Comparison of ENCODE assay signal across 10 mouse cellular contexts in the genomic region with DNA sequence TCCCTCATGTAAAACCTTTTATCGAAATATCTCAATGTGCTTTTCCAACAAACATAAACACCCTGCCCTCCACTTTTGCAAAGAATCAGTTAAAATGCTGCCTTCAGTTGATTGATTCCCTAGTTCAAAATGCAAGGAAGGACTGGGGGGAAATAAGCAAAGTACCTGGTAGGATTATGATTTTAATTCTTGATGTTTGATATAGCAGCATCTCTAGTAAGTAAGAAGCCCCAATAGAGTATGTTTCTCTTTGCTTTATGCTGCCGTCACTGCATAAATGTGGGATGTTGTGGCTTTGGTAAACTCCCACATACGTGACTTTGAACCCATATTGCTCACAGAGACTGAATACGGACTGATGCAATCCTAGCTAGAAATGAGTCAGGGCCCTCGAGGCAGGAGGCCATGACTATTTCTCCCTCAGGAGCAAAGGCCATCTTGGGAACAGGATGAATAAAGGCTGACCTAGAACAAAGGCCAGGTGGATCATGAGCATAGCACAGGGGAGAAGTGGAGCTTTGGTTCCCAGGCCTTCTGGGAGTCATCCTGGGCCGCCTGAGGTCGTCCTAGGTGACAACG.
DNase-seq lines count a peak whose midpoint lies in the region; ATAC-seq and TF ChIP-seq lines count a peak whose summit lies in the region.
"Had no signal": no experiment of that assay in that cellular context is flagged by ENCODE, and none has a peak within 500 bp of the region (broad histone marks: within the 10 kb centered on the region; RNA-seq: fewer than 3 reads in every experiment).

No protein-coding gene starts in this region.

- no peak for ATAC-seq in heart, embryonic 13.5 days (ENCODE audit: extremely low read depth, insufficient number of reproducible peaks, low FRiP score, low TSS enrichment)
- ATAC-seq in heart, embryonic 11.5 days (replicated peaks; ENCODE audit: insufficient number of reproducible peaks, low FRiP score, low TSS enrichment): no peak
- ATAC-seq in liver, embryonic 16.5 days (ENCODE audit: low read depth): peak; percentile 28

- no peak for DNase-seq in spleen, adult 2 months (ENCODE audit: low read depth in 1 of 2, low spot score in 2 of 2)
- no peak for DNase-seq in spleen, postnatal 10 days (ENCODE audit: low spot score in 2 of 2)
- no peak for DNase-seq in thymus, postnatal 10 days (ENCODE audit: low spot score in 2 of 2)
- DNase-seq in natural killer cell, adult 2 months (ENCODE audit: low spot score in 2 of 2): no peak
- no peak for DNase-seq in gastrocnemius, postnatal 36 days
- DNase-seq: cerebellum, postnatal 36 days had no signal

- peaks cover 33% of the 10 kb centered on the region for H3K4me1 ChIP-seq in heart, embryonic 13.5 days
- H3K4me1 ChIP-seq in heart, embryonic 11.5 days (ENCODE audit: control insufficient read depth, insufficient read depth, low read length): peaks cover 11% of the 10 kb centered on the region; the same call in 1 of the 2 replicates
- H3K4me1 ChIP-seq in spleen, adult 2 months (ENCODE audit: control insufficient read depth, insufficient read depth, insufficient read length): peaks cover 8% of the 10 kb centered on the region
- H3K4me1 ChIP-seq in liver, embryonic 16.5 days (ENCODE audit: control insufficient read depth, low read depth, low read length): no peaks in the 10 kb centered on the region

- no peaks in the 10 kb centered on the region for H3K36me3 ChIP-seq in heart, embryonic 13.5 days
- H3K36me3 ChIP-seq in heart, embryonic 11.5 days (ENCODE audit: control insufficient read depth, insufficient read depth, low read length): no peaks in the 10 kb centered on the region
- H3K36me3 ChIP-seq in spleen, adult 2 months (ENCODE audit: control insufficient read depth, insufficient read depth, low read length): no peaks in the 10 kb centered on the region
- no peaks in the 10 kb centered on the region for H3K36me3 ChIP-seq in liver, embryonic 16.5 days (ENCODE audit: control insufficient read depth, insufficient read depth)
- H3K36me3 ChIP-seq: hindbrain, embryonic 10.5 days had no signal

- H3K9me3 ChIP-seq in heart, embryonic 13.5 days: no peaks in the 10 kb centered on the region
- no peaks in the 10 kb centered on the region for H3K9me3 ChIP-seq in heart, embryonic 11.5 days (replicated peaks; ENCODE audit: control insufficient read depth, low read length)
- no peaks in the 10 kb centered on the region for H3K9me3 ChIP-seq in liver, embryonic 16.5 days (replicated peaks; ENCODE audit: control insufficient read depth, low read length)
- H3K9me3 ChIP-seq: hindbrain, embryonic 10.5 days had no signal

- peak overlapping the region; percentile 34 for H3K27ac ChIP-seq in heart, embryonic 13.5 days (replicated peaks)
- H3K27ac ChIP-seq in heart, embryonic 11.5 days (ENCODE audit: low read depth, low read length): no peak overlapping the region
- peak overlapping the region; percentile 34; the same call in 1 of the 2 replicates for H3K27ac ChIP-seq in spleen, adult 2 months (ENCODE audit: insufficient read depth, low read length)
- no peak overlapping the region for H3K27ac ChIP-seq in liver, embryonic 16.5 days (ENCODE audit: low read length)
- H3K27ac ChIP-seq: hindbrain, embryonic 10.5 days had no signal

- WGBS in heart, embryonic 13.5 days: 76% methylated on average over 8 of the region's 8 CpGs
- WGBS in heart, embryonic 11.5 days (ENCODE audit: insufficient replicate concordance): 74% methylated on average over 8 of the region's 8 CpGs
- WGBS in spleen, adult 2 months: 67% methylated on average over 8 of the region's 8 CpGs
- WGBS in liver, embryonic 16.5 days (ENCODE audit: insufficient replicate concordance): 50% methylated on average over 8 of the region's 8 CpGs

- no peak for TF ChIP-seq CTCF in spleen, adult 2 months (IDR thresholded peaks at IDR 0.05; ENCODE audit: extremely low read depth, insufficient read depth, insufficient read length, insufficient replicate concordance)

- H3K9ac ChIP-seq in heart, embryonic 13.5 days: no peak overlapping the region
- H3K9ac ChIP-seq in heart, embryonic 11.5 days (ENCODE audit: low read depth, low read length): no peak overlapping the region
- H3K9ac ChIP-seq in liver, embryonic 16.5 days (ENCODE audit: low read depth, low read length): no peak overlapping the region

- H3K4me3 ChIP-seq in heart, embryonic 13.5 days: no peak overlapping the region
- H3K4me3 ChIP-seq in heart, embryonic 11.5 days (ENCODE audit: low read depth, low read length): no peak overlapping the region
- no peak overlapping the region for H3K4me3 ChIP-seq in spleen, adult 2 months (ENCODE audit: extremely low read depth, insufficient read depth, insufficient read length)
- H3K4me3 ChIP-seq in liver, embryonic 16.5 days (ENCODE audit: low read depth, low read length): no peak overlapping the region
- H3K4me3 ChIP-seq: hindbrain, embryonic 10.5 days had no signal

- H3K4me2 ChIP-seq in heart, embryonic 13.5 days: no peak overlapping the region
- no peak overlapping the region for H3K4me2 ChIP-seq in heart, embryonic 11.5 days
- no peak overlapping the region for H3K4me2 ChIP-seq in liver, embryonic 16.5 days (ENCODE audit: low read depth, low read length)

- intact Hi-C loops in gastrocnemius, postnatal 36 days (cut with DNase I): loop anchor here (5.0 kb wide), 1 partner anchor 74 kb away; no protein-coding TSS in a partner anchor

- TF ChIP-seq POLR2A in spleen, adult 2 months (IDR thresholded peaks at IDR 0.05; ENCODE audit: low read depth, low read length): no peak

- no peaks in the 10 kb centered on the region for H3K27me3 ChIP-seq in heart, embryonic 13.5 days (replicated peaks)
- no peaks in the 10 kb centered on the region for H3K27me3 ChIP-seq in heart, embryonic 11.5 days (ENCODE audit: control insufficient read depth, insufficient read depth, low read length)
- H3K27me3 ChIP-seq in spleen, adult 2 months (ENCODE audit: control insufficient read depth, insufficient read depth, low read length): no peaks in the 10 kb centered on the region
- H3K27me3 ChIP-seq in liver, embryonic 16.5 days (ENCODE audit: control insufficient read depth, insufficient read depth, low read depth, low read length): no peaks in the 10 kb centered on the region

Comparison
In these comparisons a context has a peak if more than half of its experiments do, and no peak if none do; other contexts are left out.
1. H3K27ac ChIP-seq: peak in heart, embryonic 13.5 days (single experiment) and spleen, adult 2 months (single experiment); none in heart, embryonic 11.5 days (single experiment) and liver, embryonic 16.5 days (single experiment).